Mouse (Mus musculus) liver (tissue): ENCODE data around the gene Foxp4.

Experiments
- DNase-seq: peaks from one replicate; pipeline ENCODE4 v3.0.0-alpha.2; 2020; ENCODE audit warnings: mixed read lengths

Gene Foxp4

GRCm38 (mm10) chr17:47850639-47851314 lies 73.7 kb downstream of the Foxp4 start:
- DNase-seq: no peak

- no peak for DNase-seq
Observed at GRCm38 (mm10) chr17:47850035-47850434, 74.4 kb downstream of the Foxp4 start.

- DNase-seq: no peak
Observed at GRCm38 (mm10) chr17:47847985-47848384, 76.5 kb downstream of the Foxp4 start.

- no peak for DNase-seq
Observed at GRCm38 (mm10) chr17:47845609-47846008, 78.8 kb downstream of the Foxp4 start.

GRCm38 (mm10) chr17:47843465-47843864 lies 81.0 kb downstream of the Foxp4 start:
- no peak for DNase-seq

GRCm38 (mm10) chr17:47841931-47842623 lies 82.4 kb downstream of the Foxp4 start:
- DNase-seq: peak; percentile 26

- DNase-seq: no peak
Observed at GRCm38 (mm10) chr17:47841521-47841920, 82.9 kb downstream of the Foxp4 start.

GRCm38 (mm10) chr17:47837808-47838207 lies 86.6 kb downstream of the Foxp4 start:
- no peak for DNase-seq

- no peak for DNase-seq
Observed at GRCm38 (mm10) chr17:47834482-47834767, 90.0 kb downstream of the Foxp4 start, which contains the start of gene Mdfi. Gene Mdfi, minus strand, starts transcription at chr17:47834691.

- DNase-seq: no peak
Observed at GRCm38 (mm10) chr17:47833628-47834481, 90.6 kb downstream of the Foxp4 start.

GRCm38 (mm10) chr17:47833029-47833627 lies 91.3 kb downstream of the Foxp4 start:
- DNase-seq: peak; percentile 72

- DNase-seq: no peak
Observed at GRCm38 (mm10) chr17:47832501-47833028, 91.9 kb downstream of the Foxp4 start.

- no peak for DNase-seq
Observed at GRCm38 (mm10) chr17:47831772-47832171, 92.7 kb downstream of the Foxp4 start.

- DNase-seq: no peak
Observed at GRCm38 (mm10) chr17:47831161-47831560, 93.3 kb downstream of the Foxp4 start.

GRCm38 (mm10) chr17:47821339-47821738 lies 103.1 kb downstream of the Foxp4 start:
- DNase-seq: no peak

- no peak for DNase-seq
Observed at GRCm38 (mm10) chr17:47818038-47818725, 106.3 kb downstream of the Foxp4 start.
